Mouse (Mus musculus) limb, embryonic 14.5 days (tissue): ENCODE results near the gene Trex1. TPM values are rescaled to one million over a fixed set of nuclear protein-coding genes. Genes with fewer than 3 reads are reported as not detected.

Source experiments
- ATAC-seq: fragments of 200-750 bp; cut with Nextera tagmentation; 2 replicates; pipeline ENCODE4 v1.8.0; 2017; ENCODE audit warnings: low read depth, moderate number of reproducible peaks, moderate TSS enrichment; ENCODE audit not compliant: low FRiP score
- DNase-seq: peaks from one replicate; pipeline ENCODE4 v3.0.0-alpha.2; 2015; ENCODE audit warnings: low spot score
- H3K27ac ChIP-seq: fragments of 300-500 bp; sonication (generic); replicated peaks from 2 replicates; pipeline ENCODE4 v1.5.1; 2014; ENCODE audit warnings: low read depth, mild to moderate bottlenecking, low read length, moderate library complexity, mixed read lengths
- H3K27me3 ChIP-seq: fragments of 300-500 bp; sonication (generic); 2 replicates; pipeline ENCODE4 v1.6.1; 2014; ENCODE audit warnings: low read length, mixed read lengths; ENCODE audit not compliant: control insufficient read depth, insufficient read depth
- H3K36me3 ChIP-seq: fragments of 300-500 bp; sonication (generic); 2 replicates; pipeline ENCODE4 v1.6.1; 2014; ENCODE audit warnings: mild to moderate bottlenecking, low read length, moderate library complexity, mixed read lengths; ENCODE audit not compliant: control insufficient read depth, insufficient read depth
- H3K4me1 ChIP-seq: fragments of 300-500 bp; sonication (generic); 2 replicates; pipeline ENCODE4 v1.6.1; 2014; ENCODE audit warnings: antibody characterized with exemption, low read length, mixed read lengths; ENCODE audit not compliant: control insufficient read depth, insufficient read depth
- H3K4me2 ChIP-seq: fragments of 300-500 bp; sonication (generic); replicated peaks from 2 replicates; pipeline ENCODE4 v1.6.1; 2014; ENCODE audit warnings: low read depth, mild to moderate bottlenecking, low read length, moderate library complexity; ENCODE audit not compliant: severe bottlenecking
- H3K4me3 ChIP-seq: fragments of 300-500 bp; sonication (generic); replicated peaks from 2 replicates; pipeline ENCODE4 v1.5.1; 2014; ENCODE audit warnings: low read length
- H3K9ac ChIP-seq: fragments of 300-500 bp; sonication (generic); 2 replicates; pipeline ENCODE4 v1.6.1; 2014; ENCODE audit warnings: mild to moderate bottlenecking, low read depth, low read length, moderate library complexity; ENCODE audit not compliant: severe bottlenecking
- H3K9me3 ChIP-seq: fragments of 300-500 bp; sonication (generic); 2 replicates; pipeline ENCODE4 v1.6.1; 2016; ENCODE audit warnings: low read length; ENCODE audit not compliant: control insufficient read depth
- POLR2A ChIP-seq: fragments of 200-500 bp; IDR thresholded peaks from 2 replicates; pipeline ENCODE4 v1.8.0; 2012; ENCODE audit warnings: inconsistent platforms, mild to moderate bottlenecking, moderate library complexity, borderline replicate concordance; ENCODE audit not compliant: insufficient read depth, insufficient read length; ENCODE audit errors: extremely low read depth
- WGBS: fragments of 180-500 bp; shearing (Covaris S2); extraction: QIAGEN DNeasy Blood & Tissue Kit; methylation state at CpG from one replicate; pipeline ENCODE4 v1.1.7; 2014; 5-methylcytosine and 5-hydroxymethylcytosine counted together
- polyA plus RNA-seq, 2 experiments: library from polyadenylated mRNA; depleted of rRNA in 1 of 2; stranded (reverse) in 1 of 2; unstranded in 1 of 2; fragments of >200 nt; fragmentation: Nextera tagmentation in 1 of 2; extraction: Ambion mirVana in 1 of 2; gene quantifications; 2 replicates each; pipeline versions ENCODE4 v1.2.1 to v1.2.3; 2012 to 2014

Trex1 gene
- polyA plus RNA-seq, 2 experiments: 13.7 to 33.5 TPM

GRCm38 (mm10) chr9:109041351-109041750, 18.2 kb downstream of the Trex1 start:
- ATAC-seq: no peak
- Histone ChIP-seq H3K4me2 (no peak overlapping the region), H3K4me1 (peaks cover 13% of the 10 kb centered on the region; the same call in 1 of the 2 replicates), H3K36me3 (no peaks in the 10 kb centered on the region; the same call in none of the 2 replicates), H3K27me3 (no peaks in the 10 kb centered on the region), H3K9me3 (no peaks in the 10 kb centered on the region), H3K4me3 (no peak overlapping the region), H3K9ac (no peak overlapping the region), H3K27ac (no peak overlapping the region)
- no peak for TF ChIP-seq POLR2A
- 81% methylated on average over 7 of the region's 7 CpGs for WGBS
- DNase-seq: no peak

- Histone ChIP-seq H3K9ac (peak overlapping the region; percentile 3; the same call in 1 of the 2 replicates), H3K9me3 (no peaks in the 10 kb centered on the region), H3K36me3 (no peaks in the 10 kb centered on the region; the same call in 1 of the 2 replicates), H3K4me3 (no peak overlapping the region), H3K27me3 (no peaks in the 10 kb centered on the region), H3K27ac (no peak overlapping the region), H3K4me1 (peaks cover 13% of the 10 kb centered on the region; the same call in 1 of the 2 replicates), H3K4me2 (no peak overlapping the region)
- ATAC-seq (no peak), DNase-seq (no peak)
- WGBS: 53% methylated on average over 6 of the region's 6 CpGs
- no peak for TF ChIP-seq POLR2A
Observed at GRCm38 (mm10) chr9:109040906-109041305, 18.6 kb downstream of the Trex1 start.

GRCm38 (mm10) chr9:109040216-109040615, 19.3 kb downstream of the Trex1 start:
- DNase-seq (no peak), ATAC-seq (no peak)
- Histone ChIP-seq H3K36me3 (no peaks in the 10 kb centered on the region; the same call in 1 of the 2 replicates), H3K4me3 (no peak overlapping the region), H3K27me3 (no peaks in the 10 kb centered on the region), H3K9ac (peak overlapping the region; percentile 3; the same call in 1 of the 2 replicates), H3K27ac (no peak overlapping the region), H3K4me1 (peaks cover 13% of the 10 kb centered on the region; the same call in 1 of the 2 replicates), H3K9me3 (no peaks in the 10 kb centered on the region), H3K4me2 (no peak overlapping the region)
- 83% methylated on average over 8 of the region's 8 CpGs for WGBS
- TF ChIP-seq POLR2A: no peak

GRCm38 (mm10) chr9:109039681-109040080, 19.9 kb downstream of the Trex1 start:
- 70% methylated on average over 4 of the region's 4 CpGs for WGBS
- no peak for DNase-seq
- Histone ChIP-seq H3K4me2 (peak overlapping the region; percentile 81), H3K4me3 (peak overlapping the region; percentile 79; the same call in 1 of the 2 replicates), H3K27me3 (no peaks in the 10 kb centered on the region), H3K4me1 (peaks cover 13% of the 10 kb centered on the region; the same call in 1 of the 2 replicates), H3K9ac (no peak overlapping the region), H3K27ac (no peak overlapping the region), H3K9me3 (no peaks in the 10 kb centered on the region), H3K36me3 (no peaks in the 10 kb centered on the region; the same call in 1 of the 2 replicates)
- no peak for ATAC-seq
- no peak for TF ChIP-seq POLR2A

GRCm38 (mm10) chr9:109038901-109039364, 20.6 kb downstream of the Trex1 start:
- Histone ChIP-seq H3K9ac (peak overlapping the region; percentile 84), H3K36me3 (no peaks in the 10 kb centered on the region; the same call in 1 of the 2 replicates), H3K27ac (peak overlapping the region; percentile 55), H3K4me2 (peak overlapping the region; percentile 81), H3K27me3 (no peaks in the 10 kb centered on the region), H3K4me3 (peak overlapping the region; percentile 79), H3K9me3 (no peaks in the 10 kb centered on the region), H3K4me1 (peaks cover 13% of the 10 kb centered on the region; the same call in 1 of the 2 replicates)
- ATAC-seq (peak; percentile 3; the same call in 1 of the 2 replicates), DNase-seq (no peak)
- TF ChIP-seq POLR2A: no peak
- 13% methylated on average over 6 of the region's 8 CpGs for WGBS
